8 mouse cellular contexts compared by ENCODE assay signal in the genomic region with DNA sequence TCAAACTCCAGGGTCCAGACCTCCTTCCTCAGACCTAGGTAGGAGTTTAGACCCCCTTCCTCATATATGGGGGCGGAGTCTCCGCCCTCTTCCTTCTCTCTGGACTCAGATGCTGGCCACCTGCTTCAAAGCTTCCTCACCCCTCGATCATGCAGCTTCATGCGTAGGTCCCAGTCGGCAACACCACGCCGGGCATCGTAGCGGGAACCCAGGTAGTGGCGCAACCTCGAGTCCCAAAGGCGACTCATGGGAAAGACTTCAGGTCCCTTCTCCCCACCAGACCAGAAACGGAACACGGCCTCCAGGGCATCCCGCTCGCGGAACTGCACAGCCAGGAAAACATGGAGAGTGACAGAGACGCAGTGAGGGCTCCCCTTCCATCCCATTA. TPM values are rescaled to one million over a fixed set of nuclear protein-coding genes. Genes with fewer than 3 reads are reported as not detected.
DNase-seq lines count a peak whose midpoint lies in the region; ATAC-seq and TF ChIP-seq lines count a peak whose summit lies in the region.
"Had no signal": no experiment of that assay in that cellular context is flagged by ENCODE, and none has a peak within 500 bp of the region (broad histone marks: within the 10 kb centered on the region; RNA-seq: fewer than 3 reads in every experiment).

No protein-coding gene starts in this region.

- no peak overlapping the region for H3K9ac ChIP-seq in CH12.LX (ENCODE audit: insufficient read depth, low read depth)
- H3K9ac ChIP-seq in liver, postnatal 0 days (replicated peaks) = no peak overlapping the region

- no peak for TF ChIP-seq RAD21 in CH12.LX (IDR thresholded peaks at IDR 0.05; ENCODE audit: low read depth, low read length)

- in situ Hi-C loops in CH12.LX (cut with MboI; ENCODE audit: low pct_ligation_motif_present, low pct_unique_long_range_greater_than_20kb, low sequenced_read_pairs) = loop anchor here (5.0 kb wide), 1 partner anchor 50 kb away; no protein-coding TSS in a partner anchor

- TF ChIP-seq CTCF in CH12.LX (conservative IDR thresholded peaks at IDR 0.05 in 1 of 2, IDR thresholded peaks at IDR 0.05 in 1 of 2; ENCODE audit: low read depth in 2 of 2, low read length in 2 of 2) = no peak
- no peak for TF ChIP-seq CTCF in liver, postnatal 0 days (IDR thresholded peaks at IDR 0.05; ENCODE audit: low read depth)

- H3K27ac ChIP-seq in CH12.LX (ENCODE audit: insufficient read depth, low read depth) = no peak overlapping the region
- H3K27ac ChIP-seq in hindbrain, embryonic 10.5 days = peak overlapping the region; percentile 85; the same call in 1 of the 2 replicates
- H3K27ac ChIP-seq in liver, postnatal 0 days (ENCODE audit: low read depth) = no peak overlapping the region

- no peak for TF ChIP-seq EP300 in CH12.LX (IDR thresholded peaks at IDR 0.05; ENCODE audit: low read length)
- TF ChIP-seq EP300 in liver, postnatal 0 days (IDR thresholded peaks at IDR 0.05; ENCODE audit: low read depth) = no peak

- peaks cover 7 to 12% of the 10 kb centered on the region in 2 experiments for H3K4me1 ChIP-seq in CH12.LX (ENCODE audit: control insufficient read depth in 1 of 2, insufficient read depth in 2 of 2)
- peaks cover 33% of the 10 kb centered on the region for H3K4me1 ChIP-seq in hindbrain, embryonic 10.5 days (replicated peaks)
- peaks cover 10% of the 10 kb centered on the region; the same call in 1 of the 2 replicates for H3K4me1 ChIP-seq in liver, postnatal 0 days (ENCODE audit: insufficient read depth)

- no peaks in the 10 kb centered on the region for H3K79me2 ChIP-seq in CH12.LX (replicated peaks; ENCODE audit: control insufficient read depth, extremely low read depth, insufficient read depth, poor library complexity, severe bottlenecking)

- peak overlapping the region; percentile 40; the same call in 1 of the 2 replicates for H3K4me2 ChIP-seq in CH12.LX (ENCODE audit: insufficient read depth, low read depth, poor library complexity, severe bottlenecking)
- H3K4me2 ChIP-seq in liver, postnatal 0 days (ENCODE audit: low read depth, low read length) = peak overlapping the region; percentile 64

- H3K27me3 ChIP-seq in CH12.LX (replicated peaks) = peaks cover 4% of the 10 kb centered on the region
- peaks cover 42% of the 10 kb centered on the region for H3K27me3 ChIP-seq in hindbrain, embryonic 10.5 days (ENCODE audit: insufficient read depth, poor library complexity, severe bottlenecking)
- peaks cover 9% of the 10 kb centered on the region for H3K27me3 ChIP-seq in liver, postnatal 0 days (ENCODE audit: insufficient read depth, low read length)

- 46% methylated on average over 18 of the region's 18 CpGs for WGBS in hindbrain, embryonic 10.5 days
- 56% methylated on average over 18 of the region's 18 CpGs for WGBS in liver, postnatal 0 days (ENCODE audit: insufficient replicate concordance)

- ATAC-seq in liver, postnatal 0 days = no peak

- H3K4me3 ChIP-seq in CH12.LX (replicated peaks in 1 of 3; ENCODE audit: low read depth in 2 of 3, low read length in 2 of 3, poor library complexity in 1 of 3) = peak overlapping the region in 2 of 3 experiments; percentile 30 to 52
- H3K4me3 ChIP-seq in hindbrain, embryonic 10.5 days = peak overlapping the region; percentile 50
- no peak overlapping the region for H3K4me3 ChIP-seq in liver, postnatal 0 days (ENCODE audit: low read depth, low read length)

- no peaks in the 10 kb centered on the region for H3K9me3 ChIP-seq in CH12.LX (replicated peaks; ENCODE audit: low read length)
- H3K9me3 ChIP-seq in hindbrain, embryonic 10.5 days = no peaks in the 10 kb centered on the region
- H3K9me3 ChIP-seq in liver, postnatal 0 days (ENCODE audit: low read length) = no peaks in the 10 kb centered on the region

- dilution Hi-C loops in CH12.LX (cut with MboI; ENCODE audit: extremely low pct_ligation_motif_present, extremely low pct_unique_long_range_greater_than_20kb, low sequenced_read_pairs) = no loop called here

- DNase-seq in 416B (ENCODE audit: low read depth) (peak; percentile 70), CH12.LX (ENCODE audit: extremely low read depth) (no peak)
- no peak for DNase-seq in hindbrain, embryonic 10.5 days (ENCODE audit: low spot score)
- DNase-seq in liver, postnatal 0 days = no peak
- DNase-seq in gastrocnemius, postnatal 25 days = no peak
- no peak for DNase-seq in left cerebral cortex, adult 11 months (ENCODE audit: low spot score)
- DNase-seq in cerebellum, adult 9-11 months = no peak
- DNase-seq: thymus, postnatal 25 days had no signal

- no peak for TF ChIP-seq POLR2A in CH12.LX (IDR thresholded peaks at IDR 0.05; ENCODE audit: low read depth, low read length)

- no peaks in the 10 kb centered on the region for H3K36me3 ChIP-seq in CH12.LX (replicated peaks in 1 of 2; ENCODE audit: control insufficient read depth in 1 of 2, insufficient read depth in 1 of 2, low read length in 1 of 2)
- no peaks in the 10 kb centered on the region for H3K36me3 ChIP-seq in hindbrain, embryonic 10.5 days
- no peaks in the 10 kb centered on the region for H3K36me3 ChIP-seq in liver, postnatal 0 days (replicated peaks; ENCODE audit: insufficient read depth, low read length)

TF ChIP-seq in CH12.LX, 34 proteins besides CTCF, POLR2A, EP300 and RAD21:
- TF ChIP-seq JUN (IDR thresholded peaks at IDR 0.05; ENCODE audit: insufficient read depth, low read depth, low read length) (no peak), ZKSCAN1 (IDR thresholded peaks at IDR 0.05; ENCODE audit: borderline replicate concordance, low read depth, low read length) (no peak), TCF12 (IDR thresholded peaks at IDR 0.05; ENCODE audit: low read depth, low read length) (no peak), MXI1 (IDR thresholded peaks at IDR 0.05; ENCODE audit: low read depth, low read length) (no peak), IRF4 (IDR thresholded peaks at IDR 0.05; ENCODE audit: low read depth, low read length) (no peak), TBP (conservative IDR thresholded peaks at IDR 0.05; ENCODE audit: low read depth, low read length) (no peak)
TF ChIP-seq in CH12.LX: peak in this region for 0.

RNA-seq across cellular contexts. Expression of gene Tnni3, which starts 3.3 kb away (rescaled TPM):
- total RNA-seq in CH12.LX (2012; rRNA removed) (0.51 and 0.59 TPM in 2 replicates), CH12.LX (2014; rRNA removed) (0.64 TPM in 1 of 2 replicates, not detected in the other)
- 1.6 and 2.0 TPM in 2 replicates for polyA plus RNA-seq in CH12.LX (2012; ENCODE audit: insufficient read length, low read depth)
- 2.5 and 3.5 TPM in 2 replicates for polyA plus RNA-seq in hindbrain, embryonic 10.5 days (2016; fragmentation: Nextera tagmentation; extraction: Ambion mirVana)
- 0.27 and 0.46 TPM in 2 replicates for polyA plus RNA-seq in liver, postnatal 0 days (2015; fragmentation: Nextera tagmentation; extraction: Ambion mirVana)
- total RNA-seq in gastrocnemius, postnatal 25 days (2021) = under 1 TPM in 1 of 2 experiments, not detected in 1; 0.29 TPM

RNA-seq across cellular contexts. Expression of gene Dnaaf3, which starts 5.0 kb away (rescaled TPM):
- total RNA-seq in CH12.LX (2012; rRNA removed) = 0.46 and 0.59 TPM in 2 replicates
- 0.16 TPM in 1 of 2 replicates, not detected in the other for total RNA-seq in CH12.LX (2014; rRNA removed)
- 0.83 and 1.1 TPM in 2 replicates for polyA plus RNA-seq in CH12.LX (2012; ENCODE audit: insufficient read length, low read depth)
- polyA plus RNA-seq in hindbrain, embryonic 10.5 days (2016; fragmentation: Nextera tagmentation; extraction: Ambion mirVana) = 2.5 and 2.9 TPM in 2 replicates
- polyA plus RNA-seq in liver, postnatal 0 days (2015; fragmentation: Nextera tagmentation; extraction: Ambion mirVana) = 0.05 and 0.17 TPM in 2 replicates
- total RNA-seq in gastrocnemius, postnatal 25 days (2021) = not detected

RNA-seq across cellular contexts. Expression of gene Tnnt1, which starts 11.1 kb away (rescaled TPM):
- total RNA-seq in CH12.LX (2012; rRNA removed) (0.25 and 0.30 TPM in 2 replicates), CH12.LX (2014; rRNA removed) (0.53 TPM in 1 of 2 replicates, not detected in the other)
- 0.36 and 0.76 TPM in 2 replicates for polyA plus RNA-seq in CH12.LX (2012; ENCODE audit: insufficient read length, low read depth)
- 5.7 and 6.2 TPM in 2 replicates for polyA plus RNA-seq in hindbrain, embryonic 10.5 days (2016; fragmentation: Nextera tagmentation; extraction: Ambion mirVana)
- polyA plus RNA-seq in liver, postnatal 0 days (2015; fragmentation: Nextera tagmentation; extraction: Ambion mirVana) = 5.3 and 11.2 TPM in 2 replicates
- 100 to 1,000 TPM; 151 to 768 TPM for total RNA-seq in gastrocnemius, postnatal 25 days (2021)

RNA-seq across cellular contexts. Expression of gene Syt5, which starts 20.0 kb away (rescaled TPM):
- 0.34 and 0.68 TPM in 2 replicates for total RNA-seq in CH12.LX (2012; rRNA removed)
- 0.20 and 0.30 TPM in 2 replicates for total RNA-seq in CH12.LX (2014; rRNA removed)
- polyA plus RNA-seq in CH12.LX (2012; ENCODE audit: insufficient read length, low read depth) = 0.30 and 0.46 TPM in 2 replicates
- polyA plus RNA-seq in hindbrain, embryonic 10.5 days (2016; fragmentation: Nextera tagmentation; extraction: Ambion mirVana) = 5.0 and 15.2 TPM in 2 replicates
- 0.09 TPM in 2 replicates for polyA plus RNA-seq in liver, postnatal 0 days (2015; fragmentation: Nextera tagmentation; extraction: Ambion mirVana)
- total RNA-seq in gastrocnemius, postnatal 25 days (2021) = under 1 TPM in 1 of 2 experiments, not detected in 1; 0.16 TPM

RNA-seq across cellular contexts. Expression of gene Ppp1r12c, which starts 25.8 kb away (rescaled TPM):
- 55.8 and 60.5 TPM in 2 replicates for total RNA-seq in CH12.LX (2012; rRNA removed)
- 71.0 and 78.1 TPM in 2 replicates for total RNA-seq in CH12.LX (2014; rRNA removed)
- 103 and 112 TPM in 2 replicates for polyA plus RNA-seq in CH12.LX (2012; ENCODE audit: insufficient read length, low read depth)
- 40.8 and 45.8 TPM in 2 replicates for polyA plus RNA-seq in hindbrain, embryonic 10.5 days (2016; fragmentation: Nextera tagmentation; extraction: Ambion mirVana)
- 14.9 and 15.6 TPM in 2 replicates for polyA plus RNA-seq in liver, postnatal 0 days (2015; fragmentation: Nextera tagmentation; extraction: Ambion mirVana)
- total RNA-seq in gastrocnemius, postnatal 25 days (2021) = 10 to 100 TPM; 20.6 to 22.3 TPM
